Mouse (Mus musculus): Measurements from ENCODE around the gene Use1. TPM values are rescaled to one million over a fixed set of nuclear protein-coding genes. Genes with fewer than 3 reads are reported as not detected.

Use1 gene
- polyA plus RNA-seq, 1 experiment from 2014 or later, result 77.2 TPM

DNA sequence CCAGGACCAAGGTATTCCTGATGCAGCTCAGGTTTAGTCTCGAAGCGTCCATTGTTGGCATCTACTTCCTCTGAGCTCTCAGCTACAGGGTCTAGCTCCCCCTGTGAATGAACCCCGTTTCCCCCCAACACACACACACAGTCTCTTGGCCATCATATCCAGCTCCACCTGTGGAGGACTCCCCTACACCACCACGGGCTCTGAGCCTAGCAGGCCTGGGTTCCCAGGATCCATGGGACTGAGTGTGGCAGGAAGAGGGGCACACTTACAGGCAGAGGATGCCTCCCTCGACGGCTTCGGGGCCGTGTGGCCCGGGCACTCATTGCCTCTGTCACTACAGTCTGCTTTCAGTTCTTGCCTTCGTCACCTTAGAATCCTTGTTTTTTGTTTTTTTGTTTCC, 28.4 kb downstream of the Use1 start:
- ATAC-seq (replicated peaks; ENCODE audit: extremely low read depth, insufficient read depth, low FRiP score), result no peak
- Histone ChIP-seq H3K4me1 (ENCODE audit: control insufficient read depth, insufficient read depth, low read length) (peaks cover 9% of the 10 kb centered on the region), H3K27me3 (ENCODE audit: control insufficient read depth, insufficient read depth, low read length) (no peaks in the 10 kb centered on the region), H3K36me3 (ENCODE audit: control insufficient read depth, insufficient read depth) (peaks cover 10% of the 10 kb centered on the region), H3K9ac (ENCODE audit: low read length) (peak overlapping the region; percentile 41; the same call in 1 of the 2 replicates), H3K27ac (ENCODE audit: low read length) (peak overlapping the region; percentile 87; the same call in 1 of the 2 replicates), H3K4me3 (ENCODE audit: low read length) (peak overlapping the region; percentile 31), H3K9me3 (replicated peaks; ENCODE audit: control insufficient read depth, low read length) (no peaks in the 10 kb centered on the region), H3K4me2 (ENCODE audit: low read depth, low read length) (peak overlapping the region; percentile 43)
- 72% methylated on average over 10 of the region's 10 CpGs for WGBS

DNA sequence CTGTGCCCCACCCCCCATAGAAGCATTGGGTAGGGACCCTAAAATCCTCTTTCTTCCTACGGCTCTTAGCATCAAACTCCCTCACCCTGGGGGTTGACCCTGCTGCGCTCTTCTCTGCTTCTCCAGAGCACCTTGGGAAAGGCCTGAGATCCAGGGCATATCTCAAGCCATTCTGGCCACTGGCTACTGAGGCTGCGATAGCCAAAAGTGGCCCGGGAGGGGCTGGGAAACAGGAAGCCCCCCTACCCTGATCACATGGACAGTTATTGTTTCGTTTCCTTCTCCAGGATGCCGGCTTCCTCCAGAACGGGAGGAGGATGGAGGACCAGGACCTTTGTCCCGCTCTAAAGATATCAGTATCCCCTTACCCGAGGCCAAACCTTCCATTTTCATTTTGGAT, 29.0 kb downstream of the Use1 start, which contains the start of gene Ushbp1:
Ushbp1 (minus strand) TSS at position 174 of the 400 bp plus-strand sequence.
- Histone ChIP-seq H3K4me1 (ENCODE audit: control insufficient read depth, insufficient read depth, low read length) (peaks cover 9% of the 10 kb centered on the region), H3K27me3 (ENCODE audit: control insufficient read depth, insufficient read depth, low read length) (no peaks in the 10 kb centered on the region), H3K4me2 (ENCODE audit: low read depth, low read length) (peak within 1 kb of the TSS; percentile 77), H3K9ac (ENCODE audit: low read length) (peak within 1 kb of the TSS; percentile 47), H3K4me3 (ENCODE audit: low read length) (peak within 1 kb of the TSS; percentile 73), H3K27ac (ENCODE audit: low read length) (peak within 1 kb of the TSS; percentile 87), H3K36me3 (ENCODE audit: control insufficient read depth, insufficient read depth) (peaks cover 10% of the 10 kb centered on the region), H3K9me3 (replicated peaks; ENCODE audit: control insufficient read depth, low read length) (no peaks in the 10 kb centered on the region)
- 70% methylated on average over 9 of the region's 9 CpGs for WGBS
- no peak for ATAC-seq (replicated peaks; ENCODE audit: extremely low read depth, insufficient read depth, low FRiP score)

DNA sequence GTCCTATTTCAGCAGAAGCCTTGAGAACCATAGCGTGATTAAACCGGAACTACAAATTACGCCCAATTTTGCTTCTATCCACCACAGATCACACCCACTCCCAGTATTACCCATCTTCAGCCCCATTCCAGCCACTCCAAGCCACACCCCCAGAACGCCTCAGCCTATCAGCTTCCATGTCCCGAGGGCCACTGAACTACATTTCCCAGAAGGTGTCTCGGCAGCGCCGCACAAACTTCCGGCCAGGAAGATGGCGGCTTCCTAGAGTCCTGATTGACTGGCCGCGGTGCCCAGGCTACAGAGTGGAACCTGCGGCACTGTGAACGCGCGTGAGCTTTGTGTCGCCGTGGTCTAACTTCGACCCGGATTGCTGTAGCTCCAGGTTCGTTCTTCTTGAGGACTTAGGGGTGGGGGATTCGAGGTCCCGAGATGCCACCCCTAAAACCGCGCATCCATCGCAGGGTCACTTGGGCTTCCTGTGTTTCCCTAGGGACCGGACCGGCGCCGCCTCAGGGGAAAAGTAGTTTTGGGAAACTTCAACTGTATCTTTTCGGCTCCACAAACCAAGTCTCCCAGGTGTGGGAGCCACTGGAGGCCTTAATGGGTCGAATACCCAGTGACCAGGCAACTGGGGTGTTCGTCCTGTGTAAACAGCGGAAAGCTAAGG, 30.1 kb downstream of the Use1 start, which contains the start of gene Babam1:
Babam1 (plus strand) TSS at position 223 of the 667 bp plus-strand sequence.
- peak within 1 kb of the TSS; percentile 89 for H3K9ac ChIP-seq (ENCODE audit: low read length)
- H3K27ac ChIP-seq (ENCODE audit: low read length), result peak within 1 kb of the TSS; percentile 87
- H3K4me1 ChIP-seq (ENCODE audit: control insufficient read depth, insufficient read depth, low read length), result peaks cover 9% of the 10 kb centered on the region
- H3K9me3 ChIP-seq (replicated peaks; ENCODE audit: control insufficient read depth, low read length), result no peaks in the 10 kb centered on the region
- H3K4me3 ChIP-seq (ENCODE audit: low read length), result peak within 1 kb of the TSS; percentile 73
- peak; percentile 94 for ATAC-seq (replicated peaks; ENCODE audit: extremely low read depth, insufficient read depth, low FRiP score)
- H3K4me2 ChIP-seq (ENCODE audit: low read depth, low read length), result peak within 1 kb of the TSS; percentile 77
- H3K36me3 ChIP-seq (ENCODE audit: control insufficient read depth, insufficient read depth), result peaks cover 10% of the 10 kb centered on the region
- WGBS, result under 1% methylated on average over 34 of the region's 34 CpGs
- no peaks in the 10 kb centered on the region for H3K27me3 ChIP-seq (ENCODE audit: control insufficient read depth, insufficient read depth, low read length)

DNA sequence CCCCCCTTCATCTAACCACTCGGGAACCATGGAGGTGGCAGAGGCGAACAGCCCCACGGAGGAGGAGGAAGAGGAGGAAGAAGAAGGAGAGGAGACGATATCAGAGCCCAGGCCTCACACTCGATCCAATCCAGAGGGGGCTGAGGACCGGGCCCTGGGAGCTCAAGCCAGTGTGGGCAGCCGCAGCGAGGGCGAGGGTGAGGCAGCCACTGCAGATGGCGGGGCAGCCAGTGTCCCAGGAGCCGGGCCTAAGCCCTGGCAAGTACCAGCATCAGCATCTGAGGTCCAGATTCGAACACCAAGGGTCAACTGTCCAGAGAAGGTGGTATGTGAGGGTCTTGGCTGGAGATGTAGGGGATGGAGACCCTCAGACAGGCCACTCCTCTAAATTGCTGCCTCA, 31.1 kb downstream of the Use1 start:
- Histone ChIP-seq H3K9me3 (replicated peaks; ENCODE audit: control insufficient read depth, low read length) (no peaks in the 10 kb centered on the region), H3K4me3 (ENCODE audit: low read length) (peak overlapping the region; percentile 73), H3K27ac (ENCODE audit: low read length) (no peak overlapping the region), H3K4me2 (ENCODE audit: low read depth, low read length) (peak overlapping the region; percentile 77), H3K9ac (ENCODE audit: low read length) (peak overlapping the region; percentile 89), H3K4me1 (ENCODE audit: control insufficient read depth, insufficient read depth, low read length) (peaks cover 9% of the 10 kb centered on the region), H3K27me3 (ENCODE audit: control insufficient read depth, insufficient read depth, low read length) (no peaks in the 10 kb centered on the region), H3K36me3 (ENCODE audit: control insufficient read depth, insufficient read depth) (peaks cover 10% of the 10 kb centered on the region)
- 73% methylated on average over 12 of the region's 12 CpGs for whole genome bisulfite sequencing
- no peak for ATAC-seq (replicated peaks; ENCODE audit: extremely low read depth, insufficient read depth, low FRiP score)

DNA sequence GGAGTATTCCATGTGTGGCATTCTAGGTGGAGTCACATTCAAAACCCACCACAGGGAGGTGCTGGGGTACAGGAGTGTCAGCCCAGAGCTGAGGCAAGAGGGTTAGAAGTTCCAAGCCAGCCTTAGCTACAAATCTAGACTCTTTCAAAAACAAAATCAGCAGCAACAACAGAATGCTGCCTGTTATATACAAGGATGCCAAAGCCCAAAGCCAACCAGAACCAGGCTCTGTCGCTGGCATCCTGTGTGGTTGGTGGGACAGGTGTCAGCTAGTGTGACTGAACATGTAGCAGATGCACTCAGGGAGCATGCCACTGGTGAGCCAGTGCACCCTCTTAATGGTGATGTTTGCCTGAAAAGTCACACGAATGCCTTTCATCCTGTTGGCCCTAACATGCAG, 34.2 kb downstream of the Use1 start:
- Histone ChIP-seq H3K27me3 (ENCODE audit: control insufficient read depth, insufficient read depth, low read length) (no peaks in the 10 kb centered on the region), H3K4me3 (ENCODE audit: low read length) (no peak overlapping the region), H3K9ac (ENCODE audit: low read length) (no peak overlapping the region), H3K4me1 (ENCODE audit: control insufficient read depth, insufficient read depth, low read length) (peaks cover 13% of the 10 kb centered on the region), H3K36me3 (ENCODE audit: control insufficient read depth, insufficient read depth) (peaks cover 10% of the 10 kb centered on the region), H3K27ac (ENCODE audit: low read length) (no peak overlapping the region), H3K4me2 (ENCODE audit: low read depth, low read length) (no peak overlapping the region), H3K9me3 (replicated peaks; ENCODE audit: control insufficient read depth, low read length) (no peaks in the 10 kb centered on the region)
- ATAC-seq (replicated peaks; ENCODE audit: extremely low read depth, insufficient read depth, low FRiP score), result no peak
- WGBS, result 88% methylated on average over 2 of the region's 2 CpGs

DNA sequence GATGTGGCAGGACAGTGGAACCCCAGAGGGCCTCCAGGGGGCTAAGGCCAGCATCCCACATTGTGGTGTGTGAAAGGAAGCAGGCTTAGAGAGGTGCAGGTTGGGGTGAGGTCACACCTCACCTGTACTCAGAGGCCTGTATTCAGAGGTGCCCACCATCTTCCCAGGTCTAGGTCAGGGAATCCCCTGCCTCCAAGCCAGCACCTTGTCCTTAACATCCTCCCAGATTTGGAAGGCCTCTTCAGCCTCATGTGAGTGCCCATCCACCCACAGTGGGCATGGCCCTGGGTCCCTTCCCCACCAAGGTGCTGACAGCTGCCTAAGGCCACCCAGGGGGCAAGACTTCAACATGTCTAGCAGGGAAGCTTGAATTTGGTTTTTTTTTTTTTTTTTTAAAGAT, 34.8 kb downstream of the Use1 start:
- no peak for ATAC-seq (replicated peaks; ENCODE audit: extremely low read depth, insufficient read depth, low FRiP score)
- no peaks in the 10 kb centered on the region for H3K27me3 ChIP-seq (ENCODE audit: control insufficient read depth, insufficient read depth, low read length)
- no peak overlapping the region for H3K4me2 ChIP-seq (ENCODE audit: low read depth, low read length)
- H3K9ac ChIP-seq (ENCODE audit: low read length), result no peak overlapping the region
- no peaks in the 10 kb centered on the region for H3K9me3 ChIP-seq (replicated peaks; ENCODE audit: control insufficient read depth, low read length)
- peaks cover 16% of the 10 kb centered on the region for H3K4me1 ChIP-seq (ENCODE audit: control insufficient read depth, insufficient read depth, low read length)
- peaks cover 10% of the 10 kb centered on the region for H3K36me3 ChIP-seq (ENCODE audit: control insufficient read depth, insufficient read depth)
- no peak overlapping the region for H3K27ac ChIP-seq (ENCODE audit: low read length)
- no peak overlapping the region for H3K4me3 ChIP-seq (ENCODE audit: low read length)

DNA sequence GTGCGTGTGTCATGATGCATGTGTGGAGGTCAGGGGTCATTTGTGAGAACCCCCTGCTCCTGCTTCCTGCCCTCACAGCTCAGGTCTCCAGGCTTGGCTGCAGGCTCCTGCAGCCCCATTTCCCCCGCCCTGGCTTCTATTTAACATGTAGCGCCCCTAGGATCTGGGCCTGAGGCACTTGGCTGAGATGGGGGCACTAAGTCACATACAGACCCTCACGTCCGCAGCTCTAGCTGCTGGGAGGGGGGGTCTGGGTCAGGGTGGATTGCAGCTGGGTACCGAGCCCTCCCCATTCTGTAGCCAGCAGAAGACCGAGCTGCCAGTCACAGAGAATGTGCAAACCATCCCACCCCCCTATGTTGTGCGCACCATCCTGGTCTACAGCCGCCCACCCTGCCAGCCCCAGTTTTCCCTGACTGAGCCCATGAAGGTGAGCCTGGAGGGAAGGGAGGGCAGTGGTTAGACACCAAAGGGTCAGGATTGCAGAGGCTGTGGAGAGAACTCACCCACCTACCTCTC, 35.9 kb downstream of the Use1 start:
- Histone ChIP-seq H3K4me1 (ENCODE audit: control insufficient read depth, insufficient read depth, low read length) (peaks cover 20% of the 10 kb centered on the region), H3K27me3 (ENCODE audit: control insufficient read depth, insufficient read depth, low read length) (no peaks in the 10 kb centered on the region), H3K9ac (ENCODE audit: low read length) (no peak overlapping the region), H3K9me3 (replicated peaks; ENCODE audit: control insufficient read depth, low read length) (no peaks in the 10 kb centered on the region), H3K36me3 (ENCODE audit: control insufficient read depth, insufficient read depth) (peaks cover 12% of the 10 kb centered on the region), H3K4me3 (ENCODE audit: low read length) (no peak overlapping the region), H3K4me2 (ENCODE audit: low read depth, low read length) (no peak overlapping the region), H3K27ac (ENCODE audit: low read length) (no peak overlapping the region)
- ATAC-seq (replicated peaks; ENCODE audit: extremely low read depth, insufficient read depth, low FRiP score), result no peak
- 84% methylated on average over 9 of the region's 9 CpGs for WGBS

DNA sequence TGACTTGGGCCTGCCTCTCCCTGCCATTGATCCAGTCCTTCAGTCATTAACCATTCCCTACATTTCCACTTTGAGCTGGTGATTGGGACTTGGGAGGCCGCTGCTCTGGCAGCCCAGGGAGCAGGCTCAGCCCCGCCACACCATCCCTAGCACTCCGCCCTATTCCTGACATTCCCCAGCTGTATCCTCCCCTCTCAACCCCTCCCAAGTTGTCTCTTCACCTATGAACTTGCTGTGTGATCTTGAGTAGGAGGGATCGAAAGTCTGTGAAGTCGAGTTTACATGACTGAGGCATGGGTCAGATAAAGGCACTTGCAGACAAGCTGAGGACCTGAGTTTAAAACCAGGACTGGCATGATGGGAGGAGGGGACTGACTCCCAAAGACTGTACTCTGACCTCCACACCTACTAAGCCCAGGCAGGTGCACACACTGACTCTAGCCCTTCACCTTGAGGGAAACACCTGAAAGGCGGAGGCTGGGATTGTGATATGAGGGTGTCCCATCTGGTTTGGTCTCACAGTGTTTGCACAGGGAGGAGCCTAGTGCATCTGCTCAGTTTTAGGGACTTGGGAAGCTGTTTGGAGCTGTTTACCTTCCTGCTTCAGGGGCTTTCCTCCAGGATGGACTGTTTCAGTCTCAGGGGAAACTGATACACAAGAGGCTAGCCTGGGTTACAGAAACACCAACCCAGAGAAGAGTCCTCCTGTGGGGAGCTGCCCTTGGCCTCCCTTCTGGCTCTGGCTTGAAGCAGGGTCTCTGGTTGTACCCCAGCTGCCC, 36.6 kb downstream of the Use1 start:
- Histone ChIP-seq H3K4me3 (ENCODE audit: low read length) (no peak overlapping the region), H3K36me3 (ENCODE audit: control insufficient read depth, insufficient read depth) (peaks cover 15% of the 10 kb centered on the region), H3K9ac (ENCODE audit: low read length) (no peak overlapping the region), H3K4me2 (ENCODE audit: low read depth, low read length) (no peak overlapping the region), H3K4me1 (ENCODE audit: control insufficient read depth, insufficient read depth, low read length) (peaks cover 17% of the 10 kb centered on the region), H3K27me3 (ENCODE audit: control insufficient read depth, insufficient read depth, low read length) (no peaks in the 10 kb centered on the region), H3K27ac (ENCODE audit: low read length) (no peak overlapping the region), H3K9me3 (replicated peaks; ENCODE audit: control insufficient read depth, low read length) (no peaks in the 10 kb centered on the region)
- ATAC-seq (replicated peaks; ENCODE audit: extremely low read depth, insufficient read depth, low FRiP score), result no peak
- 63% methylated on average over 6 of the region's 6 CpGs for WGBS

DNA sequence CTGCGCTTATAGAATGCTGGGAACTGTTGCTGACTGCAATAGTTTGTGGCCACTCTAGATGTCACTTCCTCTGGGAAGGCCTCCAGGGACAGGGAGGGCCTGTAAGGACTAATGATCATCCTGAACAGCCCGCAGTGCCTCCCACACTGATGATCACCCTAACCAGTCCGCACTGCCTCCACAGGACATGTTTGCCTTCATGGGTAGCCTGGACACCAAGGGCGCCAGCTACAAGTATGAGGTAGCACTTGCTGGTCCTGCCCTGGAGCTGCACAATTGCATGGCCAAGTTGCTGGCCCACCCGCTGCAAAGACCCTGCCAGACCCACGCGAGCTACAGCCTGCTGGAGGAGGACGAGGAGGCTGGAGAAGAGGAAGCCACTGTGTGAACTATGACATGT, 37.4 kb downstream of the Use1 start:
- H3K9ac ChIP-seq (ENCODE audit: low read length), result no peak overlapping the region
- no peak overlapping the region for H3K4me2 ChIP-seq (ENCODE audit: low read depth, low read length)
- H3K27ac ChIP-seq (ENCODE audit: low read length), result no peak overlapping the region
- no peak overlapping the region for H3K4me3 ChIP-seq (ENCODE audit: low read length)
- H3K27me3 ChIP-seq (ENCODE audit: control insufficient read depth, insufficient read depth, low read length), result no peaks in the 10 kb centered on the region
- ATAC-seq (replicated peaks; ENCODE audit: extremely low read depth, insufficient read depth, low FRiP score), result no peak
- H3K4me1 ChIP-seq (ENCODE audit: control insufficient read depth, insufficient read depth, low read length), result peaks cover 17% of the 10 kb centered on the region
- no peaks in the 10 kb centered on the region for H3K9me3 ChIP-seq (replicated peaks; ENCODE audit: control insufficient read depth, low read length)
- peaks cover 15% of the 10 kb centered on the region for H3K36me3 ChIP-seq (ENCODE audit: control insufficient read depth, insufficient read depth)
- WGBS, result 83% methylated on average over 8 of the region's 8 CpGs
